Mouse (Mus musculus): ENCODE measurements around the gene Neb. TPM values are rescaled to one million over a fixed set of nuclear protein-coding genes. Genes with fewer than 3 reads are reported as not detected.
"Not testable (repeated sequence)": the region's sequence is repeated elsewhere in the genome, so short reads cannot be mapped to it uniquely, and the experiment has no call there.

Neb gene
- total RNA-seq, 1 experiment from 2014 or later = 0.30 TPM

DNA sequence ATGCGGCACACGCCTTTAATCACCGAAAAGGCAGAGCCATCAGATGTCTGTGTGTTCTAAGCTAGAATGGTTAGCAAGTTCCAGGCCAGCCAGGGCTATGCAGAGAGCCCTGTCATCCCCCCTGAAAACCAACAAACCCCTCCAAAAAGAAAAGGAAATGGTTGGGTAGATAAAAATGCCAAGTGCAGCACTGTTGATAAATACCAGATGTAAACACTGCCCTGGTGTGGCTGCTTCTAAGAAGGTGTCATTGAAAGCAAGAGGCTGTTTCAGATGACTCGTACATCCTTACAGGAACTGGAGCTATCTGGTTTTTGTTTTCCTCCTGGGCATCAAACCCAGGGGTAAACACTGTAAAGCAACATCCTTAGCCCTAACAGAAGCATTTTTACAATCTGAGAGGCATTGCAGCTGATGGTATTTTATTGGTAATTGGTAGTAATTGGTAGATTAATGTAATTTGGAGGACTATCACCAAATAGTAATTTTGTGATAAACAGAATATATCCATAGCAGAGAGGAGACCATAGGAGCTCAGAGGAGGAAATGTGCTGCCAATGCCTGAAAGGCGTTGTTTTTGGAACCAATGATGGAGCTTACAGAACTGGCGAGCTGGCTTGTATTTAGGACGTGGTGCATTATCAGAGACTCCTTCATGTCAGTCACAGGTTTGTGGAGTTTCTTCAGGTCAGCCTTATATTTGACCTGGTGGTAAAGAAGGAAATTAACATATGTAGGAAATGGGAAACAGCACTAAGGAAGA, 208.8 kb downstream of the Neb start:
- ATAC-seq (replicated peaks in 1 of 2; ENCODE audit: insufficient read depth in 1 of 2, low FRiP score in 2 of 2, low TSS enrichment in 1 of 2, low read depth in 1 of 2, poor library complexity in 2 of 2, severe bottlenecking in 2 of 2) = no peak

DNA sequence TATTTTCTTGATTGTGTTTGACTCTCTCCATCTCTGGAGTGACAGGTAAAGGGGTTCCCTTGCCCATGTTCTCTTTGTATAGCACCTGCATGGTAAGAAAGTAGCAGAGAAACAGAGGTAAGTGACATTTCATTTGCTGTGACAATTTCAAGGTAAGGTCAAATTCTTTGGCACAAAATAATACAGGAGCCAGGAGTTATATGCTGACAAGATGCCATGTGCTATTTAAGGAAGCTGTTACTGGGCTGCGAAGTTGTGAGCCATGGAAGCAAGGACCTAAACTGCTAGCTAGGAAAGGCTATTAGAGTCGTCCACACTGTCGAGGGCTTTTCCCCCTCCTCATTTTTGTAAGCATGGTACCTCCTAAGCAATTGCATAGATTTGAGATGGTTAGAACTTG, 225.2 kb downstream of the Neb start:
- ATAC-seq (replicated peaks in 1 of 2; ENCODE audit: insufficient read depth in 1 of 2, low FRiP score in 2 of 2, low TSS enrichment in 1 of 2, low read depth in 1 of 2, poor library complexity in 2 of 2, severe bottlenecking in 2 of 2) = no peak

DNA sequence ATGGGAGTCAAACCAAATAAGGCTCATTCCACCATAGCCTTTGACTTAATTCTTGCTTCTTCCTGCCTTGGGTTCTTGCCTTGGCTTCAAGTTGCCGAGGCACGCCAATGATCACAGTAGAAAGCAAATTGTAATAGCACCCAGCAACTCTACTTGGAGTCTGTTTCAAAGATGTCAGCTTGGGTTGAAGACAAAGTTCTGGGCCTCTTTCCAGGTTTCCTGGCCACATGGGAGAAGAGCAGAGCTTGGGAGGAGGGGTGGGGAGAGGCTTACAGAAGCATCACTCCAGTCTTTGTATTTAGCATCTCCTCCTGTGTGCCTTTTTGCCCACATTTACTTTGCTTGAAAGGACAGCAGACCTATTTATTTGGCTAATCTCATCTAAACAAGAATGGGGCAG, 244.9 kb downstream of the Neb start:
- no peak for ATAC-seq (replicated peaks in 1 of 2; ENCODE audit: insufficient read depth in 1 of 2, low FRiP score in 2 of 2, low TSS enrichment in 1 of 2, low read depth in 1 of 2, poor library complexity in 2 of 2, severe bottlenecking in 2 of 2)

GRCm38 (mm10) chr2:52131370-52131769, 246.9 kb downstream of the Neb start:
- ATAC-seq (replicated peaks in 1 of 2; ENCODE audit: insufficient read depth in 1 of 2, low FRiP score in 2 of 2, low TSS enrichment in 1 of 2, low read depth in 1 of 2, poor library complexity in 2 of 2, severe bottlenecking in 2 of 2) = not testable (repeated sequence)

- ATAC-seq (replicated peaks in 1 of 2; ENCODE audit: insufficient read depth in 1 of 2, low FRiP score in 2 of 2, low TSS enrichment in 1 of 2, low read depth in 1 of 2, poor library complexity in 2 of 2, severe bottlenecking in 2 of 2) = no peak
Observed at GRCm38 (mm10) chr2:52114086-52114485, 264.2 kb downstream of the Neb start.

Other genes starting within 250 kb of the Neb start
- 47.8 and 49.3 TPM in 2 replicates for gene Arl5a, start 46.4 kb upstream of the Neb start, total RNA-seq (2017)